Comparison of ENCODE assay signal across 17 mouse cellular contexts in the genomic region with DNA sequence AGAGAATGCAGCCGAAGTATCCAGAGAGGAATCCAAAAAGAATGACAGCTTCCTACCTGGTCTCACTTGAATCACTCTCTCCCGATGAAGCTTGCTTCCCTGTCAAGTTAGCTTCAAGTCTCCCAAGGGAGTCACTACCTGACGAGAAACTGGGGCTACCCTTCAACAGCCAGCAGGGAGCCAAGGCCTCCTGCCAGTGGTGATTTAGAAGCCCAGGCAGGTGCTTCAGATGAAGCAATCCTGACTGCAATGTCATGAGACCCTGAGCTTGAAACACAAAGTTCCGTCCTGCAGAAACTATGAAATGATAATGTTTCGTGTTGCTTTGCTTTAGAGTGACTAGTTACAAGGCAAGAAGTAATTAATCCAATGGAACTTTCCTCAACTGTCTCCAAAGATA. TPM values are rescaled to one million over a fixed set of nuclear protein-coding genes. Genes with fewer than 3 reads are reported as not detected.
DNase-seq lines count a peak whose midpoint lies in the region.
"Had no signal": no experiment of that assay in that cellular context is flagged by ENCODE, and none has a peak within 500 bp of the region (broad histone marks: within the 10 kb centered on the region; RNA-seq: fewer than 3 reads in every experiment).

No protein-coding gene starts in this region.

- intact Hi-C loops in gastrocnemius, postnatal 14 days (cut with DNase I; ENCODE audit: low total_unique reads): no loop called here

- peak; percentile 64 for DNase-seq in gastrocnemius, adult 18-20 months (ENCODE audit: low spot score)
- DNase-seq in gastrocnemius, postnatal 14 days: no peak
- DNase-seq in gastrocnemius, adult 8-10 months (ENCODE audit: low spot score in 2 of 2): peak; percentile 27 to 32
- DNase-seq in gastrocnemius, postnatal 4 days (ENCODE audit: low spot score in 2 of 2): no peak
- peak; percentile 33 for DNase-seq in gastrocnemius, postnatal 25 days
- no peak for DNase-seq in kidney, adult 11 months
- DNase-seq: adrenal gland, adult 8-10 months; adrenal gland, postnatal 14 days; adrenal gland, postnatal 36 days; B cell, adult 2 months; cerebellum, adult 11-12 months; cerebellum, adult 2 months; cerebellum, adult 9-10 months; cerebellum, postnatal 10 days; cerebellum, postnatal 25 days had no signal

RNA-seq across cellular contexts. Expression of a gene that starts 8.2 kb away (rescaled TPM):
- 100 to 1,000 TPM in 1 of 2 experiments, 10 to 100 TPM in 1; 91.6 to 107 TPM for total RNA-seq in gastrocnemius, adult 18-20 months (2021)
- total RNA-seq in gastrocnemius, postnatal 14 days (2021): 100 to 1,000 TPM in 1 of 2 experiments, 10 to 100 TPM in 1; 76.2 to 100 TPM
- 100 to 1,000 TPM in 1 of 4 experiments, 10 to 100 TPM in 3; 95.4 to 108 (median 97.7) TPM for total RNA-seq in gastrocnemius, adult 8-10 months (2022)
- 10 to 100 TPM; 77.0 to 98.7 TPM for total RNA-seq in gastrocnemius, postnatal 4 days (2021)
- 10 to 100 TPM; 82.3 to 98.8 TPM for total RNA-seq in gastrocnemius, postnatal 25 days (2021)

RNA-seq across cellular contexts. Expression of a gene that starts 40.4 kb away (rescaled TPM):
- not detected for total RNA-seq in gastrocnemius, adult 18-20 months (2021)
- under 1 TPM in 1 of 2 experiments, not detected in 1; 0.12 TPM for total RNA-seq in gastrocnemius, postnatal 14 days (2021)
- not detected for total RNA-seq in gastrocnemius, adult 8-10 months (2022)
- under 1 TPM in 1 of 2 experiments, not detected in 1; 0.34 TPM for total RNA-seq in gastrocnemius, postnatal 4 days (2021)
- total RNA-seq in gastrocnemius, postnatal 25 days (2021): under 1 TPM in 1 of 2 experiments, not detected in 1; 0.21 TPM
- total RNA-seq: CH12.LX, G1E had no signal

Comparison
In these comparisons a context has a peak if more than half of its experiments do, and no peak if none do; other contexts are left out.
1. DNase-seq: peak in gastrocnemius, adult 18-20 months (single experiment), gastrocnemius, adult 8-10 months (2 of 2) and gastrocnemius, postnatal 25 days (single experiment); none in gastrocnemius, postnatal 14 days (single experiment), gastrocnemius, postnatal 4 days (0 of 2) and kidney, adult 11 months (single experiment).